Mouse (Mus musculus) testis, adult 2 months (tissue): Measurements from ENCODE around the gene BC005537. TPM values are rescaled to one million over a fixed set of nuclear protein-coding genes. Genes with fewer than 3 reads are reported as not detected.
A peak's percentile ranks its signal among the peaks of the same experiment; 100 is the strongest.
"Not testable (repeated sequence)": the region's sequence is repeated elsewhere in the genome, so short reads cannot be mapped to it uniquely, and the experiment has no call there.

Source experiments
- H3K27ac ChIP-seq: fragments of 200-500 bp; 2 replicates; pipeline ENCODE4 v1.5.1; 2012; ENCODE audit warnings: low read depth, low read length; ENCODE audit not compliant: control insufficient read depth, insufficient read depth
- H3K27me3 ChIP-seq: fragments of 200-500 bp; 2 replicates; pipeline ENCODE4 v1.6.1; 2012; ENCODE audit warnings: mild to moderate bottlenecking, low read length, moderate library complexity; ENCODE audit not compliant: control insufficient read depth, insufficient read depth
- H3K36me3 ChIP-seq: fragments of 200-500 bp; 2 replicates; pipeline ENCODE4 v1.6.1; 2012; ENCODE audit warnings: mild to moderate bottlenecking, low read length; ENCODE audit not compliant: control insufficient read depth, insufficient read depth
- H3K4me1 ChIP-seq: fragments of 200-500 bp; 2 replicates; pipeline ENCODE4 v1.6.1; 2012; ENCODE audit warnings: low read length; ENCODE audit not compliant: control insufficient read depth, insufficient read depth
- H3K4me3 ChIP-seq: fragments of 200-500 bp; 2 replicates; pipeline ENCODE4 v1.5.1; 2012; ENCODE audit warnings: low read depth, mild to moderate bottlenecking, low read length, moderate library complexity, mixed read lengths; ENCODE audit not compliant: control insufficient read depth
- CTCF ChIP-seq: fragments of 200-500 bp; IDR thresholded peaks from 2 replicates; pipeline ENCODE4 v1.5.1; 2012; ENCODE audit warnings: low read depth, mild to moderate bottlenecking, inconsistent platforms, low read length, moderate library complexity; ENCODE audit not compliant: control insufficient read depth, insufficient read depth, insufficient replicate concordance
- POLR2A ChIP-seq: fragments of 200-500 bp; IDR thresholded peaks from 2 replicates; pipeline ENCODE4 v1.6.1; 2012; ENCODE audit warnings: low read depth, mild to moderate bottlenecking, inconsistent platforms, low read length, moderate library complexity; ENCODE audit not compliant: control insufficient read depth
- polyA plus RNA-seq: library from polyadenylated mRNA; depleted of rRNA; stranded (reverse); fragments of >200 nt; gene quantifications from 2 replicates; pipeline ENCODE4 v1.2.3, GENCODE M21; 2012

BC005537 gene
- polyA plus RNA-seq, 1 experiment = 60.0 TPM

DNA sequence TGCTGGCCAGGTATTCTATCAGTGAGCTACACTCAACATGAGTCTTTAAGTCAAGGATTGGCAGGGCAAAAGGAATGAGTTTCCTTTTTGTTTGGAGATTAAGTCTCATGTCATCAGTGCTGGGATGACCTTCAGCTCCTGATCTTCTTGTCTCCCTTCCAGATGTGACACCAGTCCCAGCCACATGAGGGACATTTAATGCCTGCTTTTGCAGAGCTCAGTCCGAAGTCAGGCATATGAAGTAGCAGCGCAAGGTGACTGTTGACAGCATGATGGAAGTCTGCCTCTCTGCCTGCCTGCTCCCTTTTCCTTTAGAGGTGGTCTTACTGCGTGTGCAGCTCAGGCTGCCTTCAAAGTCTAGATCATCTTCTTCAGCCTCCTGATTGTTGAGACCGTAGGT, 23.2 kb downstream of the BC005537 start:
- no peak overlapping the region for H3K27ac ChIP-seq
- H3K4me3 ChIP-seq = no peak overlapping the region
- no peaks in the 10 kb centered on the region for H3K36me3 ChIP-seq
- H3K27me3 ChIP-seq = no peaks in the 10 kb centered on the region
- H3K4me1 ChIP-seq = no peaks in the 10 kb centered on the region; the same call in 1 of the 2 replicates
- TF ChIP-seq POLR2A (no peak), CTCF (no peak)

DNA sequence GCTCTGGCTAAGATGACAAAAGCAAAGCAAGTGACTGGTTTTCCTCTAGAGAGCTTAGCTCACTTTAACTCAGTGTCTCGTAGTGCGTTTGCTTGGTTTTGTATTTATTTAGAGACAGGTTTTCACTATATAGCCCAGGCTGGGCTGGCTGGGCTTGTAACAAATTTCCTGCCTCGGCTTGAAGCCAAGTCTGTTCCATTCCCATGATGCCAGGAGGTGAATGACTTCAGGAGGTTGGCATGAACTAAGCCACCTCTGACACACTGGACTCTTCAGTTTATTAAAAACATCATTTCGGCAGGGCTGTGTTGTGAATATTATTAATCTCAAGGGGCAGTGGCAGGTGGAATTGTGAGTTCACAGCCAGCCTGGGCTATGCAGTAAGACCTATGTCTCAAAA, 24.1 kb downstream of the BC005537 start:
- Histone ChIP-seq H3K27me3 (no peaks in the 10 kb centered on the region), H3K4me1 (no peaks in the 10 kb centered on the region; the same call in none of the 2 replicates), H3K27ac (no peak overlapping the region), H3K4me3 (no peak overlapping the region), H3K36me3 (no peaks in the 10 kb centered on the region)
- no peak for TF ChIP-seq CTCF
- no peak for TF ChIP-seq POLR2A

GRCm38 (mm10) chr13:24826116-24826515, 24.7 kb downstream of the BC005537 start:
- TF ChIP-seq POLR2A (no peak), CTCF (no peak)
- H3K36me3 ChIP-seq = no peaks in the 10 kb centered on the region
- H3K4me1 ChIP-seq = no peaks in the 10 kb centered on the region; the same call in none of the 2 replicates
- H3K4me3 ChIP-seq = no peak overlapping the region
- H3K27me3 ChIP-seq = no peaks in the 10 kb centered on the region
- H3K27ac ChIP-seq = no peak overlapping the region

DNA sequence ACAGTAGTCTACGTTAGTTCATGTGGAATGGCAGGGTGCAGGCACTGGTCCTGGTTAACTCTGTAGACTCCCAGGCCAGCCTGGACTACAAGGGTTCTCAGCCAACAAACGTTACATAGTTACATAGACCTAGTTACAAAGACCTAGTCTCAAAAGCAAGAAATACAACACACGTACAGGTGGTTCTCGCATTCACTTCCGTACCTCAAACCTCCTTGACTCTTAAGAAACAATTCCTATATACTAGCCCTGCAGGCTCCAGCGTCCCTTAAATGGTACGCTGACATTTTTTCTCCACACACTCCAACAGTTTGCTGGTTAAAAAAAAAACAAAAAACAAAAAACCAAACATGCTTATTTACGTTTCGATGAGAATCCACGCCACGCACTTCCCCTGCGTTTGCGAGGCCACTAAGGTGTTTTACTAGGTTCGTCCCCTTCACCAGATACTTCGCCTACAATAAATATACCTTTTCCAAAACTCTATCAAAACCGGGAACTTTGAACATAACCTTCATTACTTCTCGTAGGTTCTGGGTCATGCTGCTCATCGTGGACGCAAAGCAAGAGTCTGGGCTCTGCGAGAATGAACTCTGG, 29.4 kb downstream of the BC005537 start:
- TF ChIP-seq POLR2A = no peak
- Histone ChIP-seq H3K27me3 (no peaks in the 10 kb centered on the region), H3K4me3 (peak overlapping the region; percentile 91), H3K36me3 (no peaks in the 10 kb centered on the region), H3K4me1 (peaks cover 3% of the 10 kb centered on the region), H3K27ac (peak overlapping the region; percentile 54; the same call in 1 of the 2 replicates)

DNA sequence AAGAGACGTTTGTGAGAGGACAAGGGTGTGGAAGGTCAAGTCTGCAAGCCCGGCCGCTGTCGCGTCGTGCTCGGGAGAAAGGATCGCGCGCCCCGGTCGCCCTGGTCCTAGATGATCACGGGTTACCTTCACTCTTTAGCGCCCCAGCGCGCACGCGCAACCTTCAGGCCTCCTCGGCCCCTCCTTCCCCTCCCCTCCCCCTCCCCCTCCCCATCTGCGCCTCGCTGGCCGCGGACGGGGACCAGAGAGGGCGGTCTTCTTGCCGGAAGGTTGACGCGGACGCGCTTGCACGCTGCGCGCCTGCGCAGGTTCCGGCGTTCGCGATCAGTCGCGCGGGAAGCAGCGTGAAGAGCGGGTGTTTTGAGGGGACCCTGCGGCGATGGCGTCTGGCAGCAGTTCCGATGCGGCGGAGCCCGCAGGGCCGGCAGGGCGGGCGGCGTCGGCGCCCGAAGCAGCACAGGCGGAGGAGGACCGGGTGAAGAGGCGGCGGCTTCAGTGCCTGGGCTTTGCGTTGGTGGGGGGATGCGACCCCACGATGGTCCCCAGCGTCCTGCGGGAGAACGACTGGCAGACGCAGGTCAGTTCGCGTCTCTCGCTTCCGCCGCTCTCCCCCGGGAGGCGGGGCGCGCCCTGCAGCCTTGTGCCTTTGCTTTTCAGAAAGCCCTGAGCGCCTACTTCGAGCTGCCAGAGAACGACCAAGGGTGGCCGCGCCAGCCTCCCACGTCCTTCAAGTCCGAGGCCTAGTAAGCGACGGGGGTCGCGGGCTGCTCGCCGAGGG, 30.1 kb downstream of the BC005537 start, which contains the start of the genes Acot13 and Tdp2:
Acot13 (minus strand) TSS at position 188 of the 778 bp plus-strand sequence.
Tdp2 (plus strand) TSS at position 327 of the 778 bp plus-strand sequence.
- TF ChIP-seq POLR2A (peak; percentile 95), CTCF (no peak)

GRCm38 (mm10) chr13:24832131-24832810, 30.8 kb downstream of the BC005537 start:
- Histone ChIP-seq H3K4me1 (peaks cover 3% of the 10 kb centered on the region), H3K27me3 (no peaks in the 10 kb centered on the region), H3K4me3 (peak overlapping the region; percentile 95), H3K36me3 (no peaks in the 10 kb centered on the region), H3K27ac (peak overlapping the region; percentile 81)
- TF ChIP-seq POLR2A (no peak), CTCF (no peak)

More for the DNA sequence above, 30.1 kb downstream of the BC005537 start, which contains the start of the genes Acot13 and Tdp2:
- Histone ChIP-seq H3K4me1 (peaks cover 3% of the 10 kb centered on the region), H3K36me3 (no peaks in the 10 kb centered on the region), H3K27me3 (no peaks in the 10 kb centered on the region), H3K27ac (peak within 1 kb of the TSS; percentile 81), H3K4me3 (peak within 1 kb of the TSS; percentile 95)

GRCm38 (mm10) chr13:24832811-24833155, 31.3 kb downstream of the BC005537 start:
- Histone ChIP-seq H3K36me3 (no peaks in the 10 kb centered on the region), H3K4me1 (peaks cover 3% of the 10 kb centered on the region), H3K27me3 (no peaks in the 10 kb centered on the region), H3K4me3 (peak overlapping the region; percentile 95), H3K27ac (no peak overlapping the region)
- no peak for TF ChIP-seq POLR2A
- no peak for TF ChIP-seq CTCF

- H3K4me3 ChIP-seq, H3K27ac ChIP-seq, H3K36me3 ChIP-seq, H3K27me3 ChIP-seq, H3K4me1 ChIP-seq: not testable (repeated sequence)
Observed at GRCm38 (mm10) chr13:24837765-24838164, 36.3 kb downstream of the BC005537 start.
